Mouse (Mus musculus): ENCODE results near the gene Rassf3. TPM values are rescaled to one million over a fixed set of nuclear protein-coding genes. Genes with fewer than 3 reads are reported as not detected.

Gene Rassf3
- total RNA-seq, 2 experiments from 2014 or later: 8.2 to 8.9 TPM

DNA sequence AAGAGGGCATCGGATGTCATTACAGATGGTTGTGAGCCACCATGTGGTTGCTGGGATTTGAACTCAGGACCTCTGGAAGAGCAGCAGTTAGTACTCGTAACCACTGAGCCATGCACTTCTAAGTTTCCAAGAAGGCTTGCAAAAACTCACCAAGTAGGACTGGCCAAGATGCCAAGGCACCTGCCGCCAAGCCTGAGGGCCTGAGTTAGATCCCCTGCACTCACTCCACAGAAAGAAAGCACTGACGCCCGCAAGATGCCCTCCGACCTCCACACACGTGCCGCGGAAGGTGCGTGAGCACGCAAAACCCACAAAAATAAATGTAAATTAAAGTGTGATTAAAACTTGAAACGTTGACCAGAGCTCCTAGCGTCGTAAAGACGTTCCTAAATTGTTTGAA lies 111.8 kb downstream of the Rassf3 start:
- no peak for DNase-seq

- DNase-seq: no peak
Observed at GRCm38 (mm10) chr10:121363201-121363600, 112.9 kb downstream of the Rassf3 start.

GRCm38 (mm10) chr10:121360358-121360757 lies 115.8 kb downstream of the Rassf3 start:
- no peak for DNase-seq

Other genes starting within 250 kb of the Rassf3 start
- 10 to 100 TPM; 32.2 to 41.7 TPM for gene Tbc1d30, start 125.1 kb downstream of the Rassf3 start, total RNA-seq (2021)
- gene Gns, start 111.3 kb downstream of the Rassf3 start, total RNA-seq (2021): 10 to 100 TPM; 77.8 to 80.3 TPM
- gene Tbk1, start 110.4 kb upstream of the Rassf3 start, total RNA-seq (2021): 10 to 100 TPM; 51.9 to 53.7 TPM
- 10 to 100 TPM; 65.7 to 73.6 TPM for gene Xpot, start 150.0 kb upstream of the Rassf3 start, total RNA-seq (2021)
- gene D930020B18Rik, start 165.2 kb upstream of the Rassf3 start, total RNA-seq (2021): under 1 TPM; 0.32 to 0.48 TPM

Data from layer of hippocampus, postnatal 36 days (tissue).